Mouse (Mus musculus): Measurements from ENCODE around the gene 9330161L09Rik.

DNA sequence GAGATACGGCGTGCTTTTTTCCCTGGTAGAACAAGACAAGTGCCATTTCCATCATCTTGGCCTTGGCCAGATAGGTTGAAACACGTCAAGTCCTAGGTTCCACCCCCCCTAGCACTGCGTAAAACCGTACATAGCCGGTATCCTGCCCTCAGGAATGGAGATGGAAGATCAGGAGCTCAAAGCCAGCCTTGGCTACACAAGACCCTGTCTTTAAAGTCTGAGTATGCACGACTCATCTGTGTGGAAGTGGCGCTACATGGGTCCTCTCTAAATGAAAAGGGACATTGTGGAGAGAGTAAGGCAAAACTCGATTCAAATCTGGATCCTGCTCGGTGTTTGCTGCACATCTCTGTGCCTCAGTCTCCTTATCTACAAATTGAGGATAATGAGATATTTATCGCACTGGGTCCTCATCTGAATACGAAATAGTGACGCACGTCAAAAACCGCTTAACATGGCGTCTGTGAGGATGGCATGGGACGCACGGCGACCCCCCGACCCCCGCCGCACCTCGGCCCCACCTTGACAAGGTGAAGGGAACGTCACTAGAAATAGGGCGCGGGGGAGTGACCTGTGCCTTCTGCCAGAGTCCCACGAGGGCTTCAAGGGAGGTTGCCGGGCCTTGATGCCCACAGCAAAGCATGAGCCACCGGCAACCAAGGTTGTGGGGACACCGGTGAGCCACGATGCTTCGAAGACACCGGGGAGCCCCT is 17.6 kb upstream of the 9330161L09Rik start:
- TF ChIP-seq POLR2AphosphoS5 (IDR thresholded peaks at IDR 0.05; ENCODE audit: insufficient replicate concordance, low read depth, low read length) (no peak), CTCF (IDR thresholded peaks at IDR 0.05; ENCODE audit: low read depth, low read length) (no peak)
